Mouse (Mus musculus) embryo, embryonic 10 days (tissue): Measurements from ENCODE around the gene Nudt3.

Experiments
- DNase-seq: peaks from one replicate; pipeline ENCODE4 v3.0.0-alpha.2; 2015; ENCODE audit warnings: low spot score

Nudt3 gene

DNA sequence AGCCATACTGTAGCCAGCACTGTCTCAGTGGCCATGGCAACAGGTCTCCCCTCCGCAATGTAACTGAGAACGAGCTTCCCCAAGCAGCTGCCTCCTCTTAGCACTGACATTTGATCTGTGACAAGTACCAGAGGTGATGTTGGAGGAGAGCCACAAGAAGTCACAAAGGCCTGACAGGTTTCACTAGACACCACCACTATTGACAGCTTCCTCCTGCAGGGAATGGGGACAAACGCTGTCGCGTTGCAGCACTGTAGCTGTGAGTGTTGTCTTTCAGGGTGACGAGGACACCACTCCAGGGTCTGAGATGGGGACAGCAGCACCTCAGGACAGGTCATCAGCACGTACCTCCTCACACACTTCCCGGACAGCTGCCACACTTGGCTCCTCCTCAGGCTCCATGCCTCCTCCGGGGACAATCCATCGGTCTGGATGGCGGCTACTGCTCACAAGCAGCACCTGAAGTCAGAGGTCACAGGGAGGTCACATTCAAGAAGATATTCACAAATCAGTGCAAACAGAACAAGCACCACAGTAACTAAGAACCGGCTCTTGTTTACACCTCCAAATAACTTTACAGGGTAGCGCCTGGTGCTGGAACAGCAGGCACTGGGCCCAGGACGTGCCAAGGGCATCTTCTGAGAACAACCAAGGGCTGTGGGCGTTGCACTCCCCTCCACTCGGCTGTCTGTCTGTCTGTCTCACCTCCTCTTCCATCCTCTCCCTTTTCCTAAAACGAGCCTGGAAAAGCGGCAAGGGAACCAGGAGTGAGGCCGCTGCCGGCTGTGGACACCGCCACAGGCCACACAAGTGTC lies 26.7 kb downstream of the Nudt3 start:
- DNase-seq, result no peak

DNA sequence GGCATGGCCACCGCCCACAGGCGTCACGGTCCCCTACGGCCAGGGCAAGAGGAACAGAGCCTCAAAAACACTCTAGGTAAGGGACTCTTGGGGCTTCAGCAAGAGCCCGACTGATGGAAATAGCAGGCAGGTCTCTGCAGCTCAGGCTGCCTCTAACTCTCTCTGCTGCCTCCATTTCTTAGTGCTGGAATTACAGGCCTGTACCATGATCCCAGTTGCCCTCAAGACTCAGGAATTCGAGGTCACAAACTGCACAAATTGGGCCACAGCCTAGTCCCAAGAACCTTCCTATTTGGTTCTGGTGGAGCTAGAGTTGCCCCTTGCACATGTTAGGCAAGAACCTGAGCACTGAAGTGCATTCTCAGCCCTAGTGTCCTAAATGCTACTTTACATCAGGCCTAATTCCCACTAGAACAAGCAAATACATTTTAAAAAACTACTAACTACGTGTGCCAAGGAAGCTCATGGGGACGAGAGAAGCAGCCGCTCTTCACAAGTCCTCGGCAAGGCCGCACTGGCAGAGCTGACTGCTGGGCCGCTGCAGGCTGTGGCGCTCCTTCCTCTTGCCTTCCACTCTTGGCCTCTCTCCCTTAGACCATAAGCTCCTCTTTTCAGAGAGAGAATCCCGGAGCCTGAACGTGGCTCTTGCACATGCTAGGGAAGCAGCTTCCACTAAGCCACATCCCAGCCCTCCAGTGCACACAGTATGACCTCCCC lies 27.5 kb downstream of the Nudt3 start:
- DNase-seq, result no peak

DNA sequence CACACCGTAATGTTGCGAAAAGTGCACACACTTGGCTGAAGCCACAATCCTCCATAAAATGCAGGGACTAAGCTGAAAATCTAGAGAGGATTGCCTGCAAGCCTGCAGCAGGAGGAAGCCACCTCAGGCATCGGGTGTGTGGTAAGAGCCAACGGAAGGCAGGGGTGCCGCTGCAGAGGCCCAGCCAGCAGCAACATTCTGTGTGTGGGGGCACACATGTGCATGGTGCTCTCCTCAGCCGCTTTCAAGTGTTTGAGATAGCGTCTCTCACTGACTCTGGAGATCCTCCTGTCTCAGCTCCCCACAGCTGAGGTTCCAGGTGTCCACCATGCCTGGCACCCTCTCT lies 30.8 kb downstream of the Nudt3 start:
- no peak for DNase-seq

DNA sequence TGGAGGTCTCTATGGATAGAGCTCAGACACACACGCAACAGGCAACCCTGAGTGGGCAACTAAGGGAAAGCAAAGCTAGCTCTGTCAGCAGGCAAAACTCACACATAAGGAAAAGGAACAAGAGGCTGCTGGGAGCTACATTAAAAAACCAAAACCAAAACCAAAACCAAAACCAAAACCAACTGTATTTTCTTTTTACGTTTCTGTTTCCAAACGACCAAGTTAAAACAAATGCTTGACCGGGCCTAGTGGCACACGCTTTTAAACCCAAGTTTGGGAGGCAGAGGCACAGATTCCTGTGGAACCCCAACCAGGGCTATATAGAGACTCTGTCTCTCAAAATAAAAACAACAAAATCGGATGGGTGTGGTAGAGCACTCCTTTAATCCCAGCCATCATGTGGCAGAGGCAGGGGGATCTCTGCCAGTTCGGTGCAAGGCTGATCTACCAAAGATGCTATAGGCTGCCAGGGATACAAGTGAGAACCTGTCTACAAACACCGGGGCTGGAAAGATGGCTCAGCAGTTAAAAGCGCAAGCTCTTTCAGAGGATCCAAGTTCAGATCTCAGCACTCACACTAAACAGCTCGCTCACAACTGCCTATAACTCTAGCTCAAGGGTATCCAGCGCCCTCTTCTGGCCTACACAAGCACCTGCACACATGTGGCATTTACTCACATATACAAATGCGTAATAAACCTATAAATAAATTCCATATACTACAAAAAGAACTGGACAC lies 31.3 kb downstream of the Nudt3 start:
- no peak for DNase-seq

DNA sequence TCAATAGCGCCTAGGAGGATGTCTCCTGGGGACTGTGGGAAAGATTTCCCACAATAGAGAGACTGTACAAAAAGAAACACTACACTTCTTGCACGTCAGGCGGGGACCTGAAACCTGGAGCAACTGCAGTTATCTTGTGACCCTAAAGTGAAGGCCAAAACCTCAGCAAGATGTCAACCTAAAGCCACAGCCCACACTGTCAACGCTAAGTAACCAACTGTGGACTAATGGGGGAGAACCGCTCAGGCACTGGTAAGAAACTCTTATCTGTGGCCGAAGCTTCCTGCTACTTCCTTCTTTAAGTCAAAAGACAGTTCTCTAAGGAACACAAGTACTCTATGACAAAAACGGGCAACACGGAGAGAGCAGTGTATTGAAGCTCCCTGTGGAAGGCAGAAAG lies 35.1 kb downstream of the Nudt3 start:
- DNase-seq, result no peak

DNA sequence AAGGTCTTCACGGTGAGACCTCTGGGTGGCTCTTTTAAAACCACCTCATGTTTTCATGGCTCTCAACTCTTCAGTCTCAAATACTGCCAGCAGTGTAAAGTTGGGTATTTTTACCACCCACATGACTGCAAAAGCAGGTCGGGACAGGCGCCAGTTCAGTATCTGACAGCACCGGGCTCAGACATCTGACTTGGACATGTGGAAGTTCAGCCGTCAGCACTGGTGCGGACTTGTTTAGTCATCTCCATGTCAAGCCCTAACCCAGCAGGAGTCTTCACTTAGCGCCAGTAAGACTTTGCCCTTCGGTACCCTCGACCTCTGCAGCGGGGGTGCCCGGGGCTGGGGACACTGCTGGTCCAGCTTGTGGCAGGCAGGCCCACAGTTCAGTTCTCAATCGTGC lies 36.0 kb downstream of the Nudt3 start:
- no peak for DNase-seq

DNA sequence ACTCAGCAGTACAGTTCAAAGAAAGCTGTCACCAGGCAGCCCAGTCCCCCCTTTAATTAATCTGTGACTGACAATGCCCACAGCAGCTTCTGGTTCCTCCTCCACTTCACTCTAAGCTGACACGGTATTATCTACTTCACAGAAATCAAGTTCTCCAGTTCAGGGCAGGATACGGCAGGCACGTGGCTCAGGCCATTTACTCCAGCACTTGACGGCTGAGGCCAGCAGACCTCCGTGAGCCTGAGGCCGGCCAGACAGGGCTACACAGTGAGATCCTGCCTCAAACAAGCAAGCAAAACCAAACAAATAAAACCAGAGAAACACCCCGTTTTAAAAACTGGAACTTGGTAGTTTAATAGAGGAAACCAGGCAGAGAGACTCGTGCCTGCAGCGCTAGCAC lies 36.6 kb downstream of the Nudt3 start:
- no peak for DNase-seq

DNA sequence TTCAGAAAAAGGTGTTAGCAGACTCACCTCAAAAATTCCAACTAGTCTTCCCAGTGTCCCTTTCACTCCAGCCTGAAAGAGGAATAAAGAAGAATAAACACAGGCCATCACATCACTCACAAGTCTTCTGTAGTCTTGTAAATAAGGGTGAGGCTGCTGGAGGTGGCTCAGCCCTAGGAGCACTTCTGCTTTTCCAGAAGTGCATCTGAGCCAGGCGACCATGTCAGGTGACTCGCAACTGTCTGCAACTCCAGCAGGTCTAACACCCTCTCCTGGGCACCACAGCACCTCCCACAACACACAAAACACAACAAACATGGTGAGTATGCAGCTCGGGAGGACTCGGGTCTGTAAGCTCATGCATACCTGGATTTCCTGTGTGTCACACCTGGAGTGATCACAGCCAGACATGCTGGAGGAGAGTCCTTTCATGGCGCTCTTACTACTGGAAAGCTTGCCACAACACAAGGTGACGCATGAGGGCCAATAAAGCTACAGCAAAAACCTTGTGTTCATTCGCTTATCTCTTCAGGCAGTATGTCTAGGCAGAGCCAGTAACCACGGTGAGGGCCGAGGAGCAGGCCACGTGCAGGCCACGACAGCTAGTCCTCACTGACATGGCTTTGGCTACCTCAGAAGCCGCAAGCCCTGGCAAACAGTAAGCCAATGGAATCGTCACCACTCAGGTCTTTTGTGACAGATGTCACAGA lies 40.0 kb downstream of the Nudt3 start:
- no peak for DNase-seq

DNA sequence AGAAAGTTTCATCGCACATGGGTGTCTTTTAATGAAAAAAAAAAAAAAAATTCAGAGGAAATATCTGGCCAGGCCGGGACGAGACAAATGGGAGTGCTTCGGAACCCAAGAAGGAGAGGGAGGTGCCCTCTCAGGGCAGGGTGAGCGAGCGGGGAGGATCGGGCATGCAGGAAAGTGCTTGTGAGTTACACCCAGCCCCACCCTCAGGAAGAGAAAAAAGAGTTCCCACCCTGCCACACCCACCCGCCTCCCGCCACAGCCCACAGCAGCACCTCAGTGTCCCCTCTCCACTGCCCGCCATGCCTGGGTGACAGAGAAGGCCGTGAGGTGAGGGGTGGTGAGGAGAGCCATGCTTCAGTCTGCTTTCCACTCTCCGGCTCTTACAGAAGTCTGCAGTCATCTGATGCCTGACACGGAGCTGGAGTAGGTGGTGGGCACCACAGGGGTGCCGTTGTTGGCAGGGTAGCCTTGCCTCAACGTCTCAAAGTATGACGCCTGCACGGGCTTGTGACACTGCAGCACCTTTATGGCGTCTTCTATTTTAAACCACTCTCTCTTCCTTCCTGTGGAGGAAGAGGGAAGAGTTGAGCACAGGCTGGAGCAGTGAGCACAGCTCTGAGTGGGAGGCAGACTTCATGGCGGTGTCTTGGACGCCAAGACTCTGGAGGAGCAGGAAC lies 42.8 kb downstream of the Nudt3 start:
- no peak for DNase-seq

DNA sequence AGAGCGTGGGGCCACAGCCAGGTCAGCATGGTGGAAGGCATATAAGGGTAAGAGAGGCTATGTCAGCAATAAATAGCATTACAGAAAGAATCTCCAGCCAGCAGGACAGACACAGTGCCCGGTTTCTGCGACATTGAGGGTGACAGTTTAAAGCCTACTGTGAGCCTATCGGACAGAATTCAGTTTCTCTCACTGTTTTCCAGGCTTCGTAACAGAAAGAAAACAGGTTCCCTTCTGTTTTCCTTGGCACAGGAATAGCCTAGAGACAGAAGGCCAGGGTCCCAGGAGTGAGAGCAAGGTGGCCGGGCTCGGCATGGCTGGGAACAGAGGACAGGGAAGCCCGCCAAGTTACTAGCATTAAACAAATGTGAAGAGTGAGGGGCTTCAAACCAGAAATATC lies 43.5 kb downstream of the Nudt3 start:
- DNase-seq, result no peak

DNA sequence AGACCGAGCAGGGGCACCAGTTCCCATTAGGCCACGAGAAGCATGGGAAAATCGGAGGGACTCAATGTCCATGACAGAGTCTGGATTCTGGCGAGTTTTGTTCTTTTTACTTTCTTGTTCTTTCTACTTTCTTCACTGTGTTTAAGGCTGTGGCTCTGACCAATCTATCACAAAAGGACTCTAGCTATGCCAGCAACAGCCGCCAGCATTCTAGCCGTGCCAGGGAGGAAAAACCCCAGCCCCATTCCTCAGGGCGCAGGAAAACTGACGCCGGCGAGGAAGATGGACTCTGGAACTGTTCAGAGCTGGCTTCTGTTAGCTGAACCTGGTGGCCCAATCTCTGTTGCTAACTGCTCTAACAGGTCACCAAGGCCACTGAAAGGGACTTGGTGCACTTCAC lies 44.8 kb downstream of the Nudt3 start:
- no peak for DNase-seq

DNA sequence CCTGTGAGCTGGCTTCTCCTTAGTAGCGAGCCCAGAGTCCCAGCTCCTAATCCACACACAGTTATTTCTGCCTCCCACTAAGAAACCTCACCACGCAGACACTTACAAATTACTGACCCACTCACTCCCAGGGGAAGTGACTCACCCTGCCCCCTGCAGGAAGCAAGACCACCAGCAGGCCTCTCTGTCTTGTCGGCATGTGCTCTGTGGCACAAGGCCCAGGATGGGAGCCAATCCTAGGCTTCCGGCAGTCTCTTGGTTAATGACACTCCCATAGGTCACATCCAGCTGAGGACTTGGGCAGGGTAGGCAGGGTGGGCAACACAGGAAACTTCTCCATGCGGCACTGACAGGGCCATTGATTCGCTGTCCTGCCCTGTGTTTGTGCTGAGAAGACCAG lies 45.8 kb downstream of the Nudt3 start:
- no peak for DNase-seq

DNA sequence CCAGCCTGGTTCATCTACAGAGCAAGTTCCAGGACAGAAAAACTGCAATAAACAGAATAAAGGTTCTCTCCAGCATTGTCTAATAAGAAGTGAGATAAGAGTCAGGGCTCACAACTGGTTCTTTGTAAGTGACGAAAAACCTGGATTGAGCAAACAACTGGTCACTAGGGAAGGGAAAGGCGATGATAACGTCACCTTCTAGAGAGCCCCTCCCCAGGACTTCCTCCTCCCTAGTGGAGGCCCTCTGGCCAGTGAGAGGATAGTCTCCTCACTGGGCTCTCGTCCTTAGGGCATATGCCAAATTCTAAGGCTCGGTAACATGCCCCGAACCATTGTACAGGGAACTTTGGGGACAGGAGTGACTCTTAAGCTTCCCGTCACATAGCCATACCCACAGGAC lies 47.2 kb downstream of the Nudt3 start:
- no peak for DNase-seq

DNA sequence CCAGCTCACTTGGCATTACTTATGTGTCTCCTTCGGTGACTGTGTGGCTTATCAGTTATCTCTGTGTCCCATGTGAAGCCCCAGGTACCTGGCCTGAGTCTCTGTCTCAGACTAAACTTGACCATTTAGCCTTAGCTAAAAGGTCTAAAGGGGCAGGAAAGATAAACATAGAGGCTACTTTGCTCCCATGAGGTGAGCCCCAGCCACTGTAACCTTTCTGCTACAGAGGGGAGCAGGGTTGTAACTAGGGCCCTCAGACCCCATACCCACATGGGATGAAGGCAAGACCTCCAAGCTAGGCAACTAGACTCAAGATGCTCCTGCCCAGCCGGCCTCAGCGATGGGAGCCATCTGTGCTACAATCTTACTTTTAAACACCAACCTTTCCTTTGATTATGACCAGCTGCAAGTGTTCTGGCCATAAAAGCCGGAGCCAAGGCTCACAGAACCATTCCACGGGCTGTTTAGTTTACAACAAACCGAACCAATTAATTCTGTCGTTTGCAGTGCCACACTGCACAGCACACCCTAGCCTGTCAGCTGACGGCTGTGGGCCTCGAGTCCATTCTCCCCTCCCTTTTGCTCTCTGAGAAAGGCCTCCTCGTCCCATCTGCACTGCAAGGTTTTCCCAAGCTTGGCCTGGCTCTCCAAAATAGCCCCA lies 48.0 kb downstream of the Nudt3 start:
- DNase-seq, result no peak

DNA sequence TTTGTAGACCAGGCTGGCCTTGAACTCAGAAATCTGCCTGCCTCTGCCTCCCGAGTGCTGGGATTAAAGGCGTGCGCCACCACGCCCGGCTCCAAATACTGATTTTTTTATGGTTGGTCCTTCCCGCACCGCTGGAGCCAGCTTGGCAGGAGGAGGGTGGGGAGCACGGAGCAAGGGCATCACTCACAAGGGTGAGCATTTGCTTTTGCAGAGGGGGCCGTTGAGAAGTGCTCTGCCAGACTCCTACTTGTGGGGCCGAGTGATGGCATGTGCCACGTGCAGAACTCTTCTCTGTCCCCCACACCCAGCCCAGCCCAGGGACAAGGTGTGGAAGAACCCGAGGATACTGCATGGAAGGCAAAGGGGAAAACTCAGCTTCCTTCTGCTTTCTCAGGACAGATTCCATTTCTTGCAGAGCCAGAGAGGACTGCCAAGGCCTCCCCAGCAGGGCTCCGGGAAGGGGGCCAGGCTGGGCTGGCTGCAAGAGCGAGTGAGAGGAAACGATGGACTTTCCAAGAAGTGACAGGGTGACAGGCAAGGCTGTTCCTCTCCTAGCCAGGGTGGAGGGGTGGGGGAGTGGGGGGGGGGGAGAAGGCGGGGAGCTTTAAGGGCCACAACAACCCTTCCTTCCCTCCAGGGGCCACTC lies 48.7 kb downstream of the Nudt3 start:
- no peak for DNase-seq

DNA sequence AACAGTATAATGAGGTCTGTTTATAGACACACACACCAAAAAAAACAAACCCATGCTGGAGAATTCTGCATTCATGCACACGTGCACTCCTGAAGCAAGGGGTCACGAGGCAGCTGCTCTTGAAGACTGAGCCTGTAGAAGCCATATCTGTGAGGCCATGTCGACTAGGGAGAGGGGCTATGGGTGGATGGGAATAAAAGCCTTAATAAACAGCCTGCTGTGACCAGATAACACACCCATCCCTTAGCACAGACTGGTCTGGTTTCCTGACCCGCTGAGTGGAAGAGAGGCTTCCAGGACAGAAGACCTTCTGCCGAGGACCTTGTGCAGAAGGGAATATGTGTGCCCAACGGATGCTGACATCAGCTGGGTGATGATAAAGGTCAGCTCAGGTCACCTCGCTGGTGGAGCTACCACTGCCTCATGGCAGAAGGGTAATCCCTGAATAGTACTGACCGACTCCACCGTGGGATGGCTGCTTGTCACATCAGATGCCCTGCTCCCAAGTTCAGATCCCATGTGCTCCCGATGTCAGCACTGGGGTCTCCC lies 49.4 kb downstream of the Nudt3 start:
- DNase-seq, result no peak

DNA sequence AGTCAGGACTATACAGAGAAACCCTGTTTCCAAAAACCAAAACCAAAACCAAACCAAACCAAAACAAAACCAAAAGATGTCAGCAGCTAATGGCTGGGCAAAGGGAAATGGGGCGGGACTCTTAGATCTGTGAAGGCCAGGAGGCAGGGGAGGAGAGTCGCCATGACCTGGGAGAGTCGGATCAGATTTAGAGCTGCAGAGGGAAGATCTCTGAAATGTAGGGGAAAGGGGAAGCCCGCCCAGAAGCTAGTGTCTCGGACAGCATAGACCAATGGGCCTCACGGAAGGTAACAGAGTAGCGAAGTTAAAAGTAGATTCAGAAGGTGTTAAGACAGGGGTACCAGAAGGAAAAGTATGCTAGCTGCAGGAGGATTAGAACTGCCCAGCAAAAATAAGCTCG lies 52.0 kb downstream of the Nudt3 start:
- no peak for DNase-seq

DNA sequence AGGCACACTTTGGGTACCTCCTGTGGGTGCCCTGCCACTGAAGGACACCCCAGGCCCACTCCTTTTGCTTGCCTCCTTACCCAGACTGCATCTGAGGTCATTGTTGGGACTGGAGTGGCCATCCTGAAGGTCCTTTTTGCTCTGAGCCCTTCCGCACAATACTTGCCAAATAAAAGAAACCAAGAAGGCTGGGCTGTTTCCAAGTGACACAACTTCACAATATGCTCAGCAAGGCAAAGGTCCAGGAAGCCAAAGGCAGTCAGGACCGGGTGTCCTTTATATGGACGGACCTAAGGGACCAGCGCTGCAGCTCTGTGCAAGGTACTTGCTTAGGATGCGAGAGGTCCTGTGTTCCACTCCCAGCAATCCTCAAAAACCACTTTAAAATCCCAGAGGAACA lies 55.1 kb downstream of the Nudt3 start:
- DNase-seq, result no peak

DNA sequence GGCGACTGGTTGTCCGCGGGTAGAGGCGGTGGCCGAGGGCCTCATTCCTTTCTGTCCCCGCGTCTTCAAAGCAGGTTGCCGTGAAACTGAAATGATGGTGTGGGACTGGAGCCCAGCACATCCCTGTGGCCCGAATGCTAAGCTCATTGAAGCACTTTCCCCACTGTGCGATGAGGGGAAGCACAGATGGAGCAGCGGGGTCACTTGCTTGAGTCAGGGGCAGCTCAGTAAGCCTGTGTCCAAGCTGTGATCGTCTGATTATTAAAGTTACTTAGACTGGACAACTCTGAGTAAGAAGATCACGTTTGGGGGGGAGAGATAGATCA lies 57.4 kb downstream of the Nudt3 start:
- DNase-seq, result no peak

DNA sequence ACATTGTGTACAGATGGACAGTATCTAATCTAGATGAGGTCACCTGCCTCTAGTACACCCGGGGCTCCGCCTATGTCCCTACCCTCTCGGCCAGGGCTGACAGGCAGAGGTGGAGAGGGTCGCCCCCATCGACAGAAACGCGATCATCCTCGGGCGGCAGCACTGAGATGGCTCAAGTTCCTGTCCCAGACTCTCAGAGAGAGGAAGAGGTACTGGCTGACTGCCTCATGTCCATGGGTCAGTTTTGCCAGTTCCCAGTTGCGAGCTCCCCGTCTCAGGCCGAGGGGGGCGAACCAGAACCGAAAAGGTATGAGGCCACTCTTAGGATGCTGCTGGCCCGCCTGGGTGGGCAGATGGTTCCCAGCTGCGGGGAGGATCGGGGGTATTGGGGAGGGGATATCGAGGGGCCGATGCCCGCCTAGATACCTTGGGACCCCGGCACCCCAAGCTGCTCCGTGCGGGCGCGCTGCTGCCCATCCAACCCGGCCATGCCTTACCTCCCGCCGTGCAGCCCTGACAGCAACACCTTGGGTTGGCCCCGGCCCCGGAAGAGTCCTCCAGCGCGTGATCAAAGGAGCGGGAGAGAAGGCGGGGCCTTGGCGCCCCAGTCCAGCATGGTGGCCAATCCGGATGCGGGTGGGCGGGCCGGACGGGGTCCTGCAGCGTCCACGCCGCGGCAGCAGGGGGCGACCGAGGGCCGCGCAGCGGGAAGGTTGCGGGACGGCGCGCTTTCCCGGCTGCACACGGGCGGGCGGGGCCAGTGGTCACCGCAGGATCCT lies 57.9 kb downstream of the Nudt3 start, which contains the start of gene AI413582:
AI413582 (minus strand) TSS at position 594 of the 779 bp plus-strand sequence.
- DNase-seq, result peak; percentile 94
